Mouse (Mus musculus) regulatory T cell (primary cell): ENCODE data around the gene Etv6.
"Not testable (repeated sequence)": the region's sequence is repeated elsewhere in the genome, so short reads cannot be mapped to it uniquely, and the experiment has no call there.

ENCODE experiments used
- in situ Hi-C: fragments of 300-600 bp; cut with MboI, MseI; formaldehyde crosslinking; loops from one replicate; pipeline ENCODE4 v1.15.1; 2025; ENCODE audit warnings: high pct_unique_total_duplicates

Gene Etv6

DNA sequence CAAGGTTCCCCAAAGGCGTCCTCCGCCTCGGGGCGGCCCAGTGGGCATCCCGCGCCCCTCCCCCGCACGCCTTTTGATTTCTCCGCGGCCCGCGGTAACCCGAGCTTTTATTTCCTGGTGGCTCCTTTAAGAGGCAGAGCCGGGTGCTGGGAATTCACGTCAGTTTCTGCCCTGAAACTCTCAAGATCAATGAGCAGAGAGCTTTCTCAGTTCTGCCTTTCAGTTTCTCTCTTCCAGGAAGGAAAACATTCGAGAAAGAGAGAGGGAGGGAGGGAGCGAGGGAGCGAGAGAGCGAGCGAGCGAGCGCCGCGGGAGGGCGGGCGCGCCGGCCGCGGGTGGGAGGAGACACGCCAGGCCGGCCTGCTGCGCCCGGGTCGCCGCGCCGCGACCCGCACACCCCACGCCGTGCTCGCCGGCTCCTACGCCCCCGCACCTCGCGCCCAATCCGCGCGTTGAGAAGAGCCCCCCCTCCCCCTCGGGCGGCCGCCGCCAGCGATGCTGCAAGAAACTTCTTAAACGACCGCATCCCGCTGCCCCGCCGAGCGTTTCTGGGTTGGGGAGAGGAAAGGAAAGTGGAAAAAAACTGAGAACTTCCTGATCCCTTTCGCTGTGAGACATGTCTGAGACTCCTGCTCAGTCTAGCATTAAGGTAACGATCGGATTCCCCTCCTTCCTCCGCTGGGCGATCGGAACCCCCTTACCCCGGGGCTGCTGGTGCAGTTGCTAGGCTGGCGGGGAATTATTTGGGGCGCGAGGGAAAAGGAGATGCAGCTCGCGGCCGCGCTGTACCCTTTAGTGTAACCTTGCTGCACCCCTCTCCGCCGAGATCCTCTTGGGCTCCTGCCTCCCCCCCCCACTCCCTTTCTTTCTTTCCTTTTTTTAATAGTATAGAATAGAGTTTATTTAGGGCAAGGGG lies at the start of gene Etv6:
TSS of gene Etv6 (plus strand) at position 211 of the 916 bp plus-strand sequence.
- in situ Hi-C loops: no loop called here

DNA sequence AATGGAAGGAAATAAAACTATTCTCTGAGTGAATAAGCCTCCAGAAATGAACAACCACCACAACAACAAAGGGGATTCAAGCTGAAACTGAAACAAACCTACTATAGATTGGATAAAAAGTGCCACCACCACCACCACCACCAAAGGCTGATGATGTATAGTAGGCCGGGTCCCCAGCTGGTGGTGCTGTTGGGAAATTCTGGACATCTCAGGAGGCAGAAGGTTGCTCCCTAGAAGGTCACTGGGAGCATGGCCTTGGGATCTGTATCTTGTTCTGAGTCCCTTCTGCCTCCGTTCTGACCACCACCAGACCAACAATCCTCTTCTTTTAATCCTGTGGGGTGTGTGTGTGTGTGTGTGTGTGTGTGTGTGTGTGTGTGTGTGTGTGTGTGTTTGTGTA lies 49.3 kb upstream of the Etv6 start:
- in situ Hi-C loops: no loop called here

DNA sequence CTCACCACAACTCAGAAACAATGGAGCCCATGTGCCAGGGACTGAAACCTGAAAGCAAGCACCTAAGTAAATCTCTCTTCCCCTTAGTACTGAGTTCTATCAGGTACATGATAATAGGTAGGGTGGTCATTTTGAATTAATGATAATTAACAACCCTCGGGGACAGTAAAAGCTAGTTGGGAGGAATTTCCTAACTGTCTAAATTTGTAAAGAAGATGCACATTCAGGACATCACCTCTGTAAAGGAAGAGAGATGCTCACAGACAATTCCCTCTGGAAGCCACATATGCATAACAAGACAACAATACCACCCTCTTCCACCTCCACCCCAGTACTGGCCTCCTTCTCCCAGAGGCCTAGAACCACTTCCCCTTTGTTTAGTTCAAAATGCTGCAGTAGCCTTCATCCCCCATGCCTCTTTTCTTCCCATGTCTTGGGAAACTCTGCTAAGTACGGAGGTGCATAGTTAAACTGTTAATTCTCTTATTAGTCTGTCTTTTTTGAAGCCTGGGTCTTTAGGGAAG lies 48.4 kb upstream of the Etv6 start:
- in situ Hi-C loops: no loop called here

DNA sequence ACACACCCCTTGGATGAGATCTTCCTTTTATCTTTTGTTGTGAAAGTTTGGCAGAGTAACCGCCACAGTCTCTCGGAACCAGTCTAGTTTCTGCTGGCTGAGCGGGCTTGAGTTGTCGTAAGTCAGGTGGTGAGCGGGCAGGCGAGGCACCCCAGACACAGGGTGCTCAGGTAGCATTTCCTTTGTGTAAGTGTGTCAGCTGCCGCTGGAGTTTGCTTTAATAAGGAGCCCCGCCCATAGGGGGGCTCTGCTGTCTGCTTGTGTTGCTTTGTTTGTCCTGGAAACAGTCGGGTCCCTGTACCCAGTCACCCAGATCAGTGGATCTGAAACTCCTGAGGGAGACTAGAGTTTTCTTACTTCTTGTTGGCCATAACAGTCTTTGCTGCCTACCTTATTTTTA lies 47.5 kb upstream of the Etv6 start:
- in situ Hi-C loops: no loop called here

DNA sequence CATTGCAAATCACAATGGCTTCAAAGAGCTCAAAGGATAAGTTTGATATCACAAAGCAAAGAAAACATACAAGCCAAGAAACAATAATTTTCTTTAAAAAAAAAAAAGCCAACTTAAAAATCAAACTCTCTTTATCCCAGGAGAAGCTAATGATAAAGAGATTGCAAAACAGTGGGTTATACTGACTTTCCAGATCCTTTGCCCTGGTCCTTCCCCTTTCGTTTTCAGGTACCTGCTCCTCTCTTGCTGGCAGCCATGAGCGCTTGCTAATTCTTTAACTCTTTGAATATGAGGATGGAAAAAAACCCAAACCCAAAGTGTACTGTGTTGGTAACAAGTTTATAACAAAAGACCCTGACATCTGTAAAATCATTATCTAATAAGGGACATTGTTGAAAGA lies 38.0 kb upstream of the Etv6 start:
- in situ Hi-C loops: no loop called here

DNA sequence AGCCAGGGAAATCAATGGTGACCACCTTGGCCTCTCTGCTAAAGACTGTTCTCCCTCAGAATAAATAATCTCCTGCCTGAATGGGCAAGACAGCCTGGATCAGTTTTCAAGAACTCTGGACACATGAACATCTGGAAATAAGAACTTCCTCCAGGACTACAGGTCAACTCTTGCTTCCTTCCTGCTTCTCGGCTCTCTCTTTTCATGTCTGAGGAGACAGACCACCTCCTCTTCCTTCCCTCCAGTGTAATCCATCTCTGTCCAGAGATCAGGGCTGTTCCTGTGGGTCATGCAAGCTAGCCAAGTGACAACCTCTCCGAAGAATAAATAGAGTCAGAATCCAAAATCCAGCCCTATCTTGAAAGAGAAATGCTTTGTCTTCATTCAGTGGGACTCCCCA lies 37.6 kb upstream of the Etv6 start:
- in situ Hi-C loops: no loop called here

DNA sequence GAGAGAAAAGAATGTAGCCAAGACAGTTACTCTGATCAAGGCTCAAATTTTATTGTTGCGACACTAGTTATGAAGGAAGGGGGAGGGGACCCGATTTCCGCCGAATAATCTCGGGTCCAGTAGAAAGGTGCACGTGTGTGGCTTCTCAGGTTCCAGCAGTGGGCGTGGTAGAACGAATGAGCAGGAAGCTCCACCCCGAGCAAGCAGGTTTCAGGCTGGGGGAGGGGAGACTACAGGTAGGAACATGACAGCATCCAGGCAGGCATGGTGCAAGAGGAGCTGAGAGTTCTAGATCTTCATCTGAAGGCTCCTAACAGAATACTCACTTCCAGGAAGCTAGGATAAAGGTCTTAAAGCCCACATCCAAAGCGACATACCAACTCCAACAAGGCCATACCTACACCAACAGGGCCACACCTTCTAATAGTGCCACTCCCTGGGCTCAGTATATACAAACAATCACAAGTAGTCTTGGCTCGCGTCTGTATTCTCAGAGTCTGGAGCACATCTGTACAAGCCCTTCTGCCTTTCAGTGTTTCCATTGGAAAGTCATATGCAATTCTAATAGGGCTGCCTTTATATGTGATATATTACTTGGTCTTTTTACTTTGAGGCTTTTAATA lies 20.9 kb upstream of the Etv6 start:
- in situ Hi-C loops: not testable (repeated sequence)

DNA sequence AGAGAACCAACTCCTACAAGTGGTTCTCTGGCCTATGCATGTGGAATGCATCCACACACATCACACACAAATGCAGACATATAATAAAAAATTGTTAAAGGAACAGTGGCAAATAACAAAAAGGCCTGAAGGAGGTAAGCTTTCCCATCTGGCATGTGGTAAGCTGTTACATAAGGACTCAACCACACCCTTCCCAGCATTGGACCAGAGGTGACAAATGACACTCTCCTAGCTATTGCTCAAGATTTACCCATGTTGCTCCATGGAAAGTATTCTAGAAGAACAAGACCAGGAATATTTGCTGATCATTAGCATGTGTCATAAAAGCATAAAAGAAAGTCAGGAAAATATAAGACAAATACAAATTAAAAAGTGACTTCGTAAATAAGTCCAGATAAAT lies 16.7 kb upstream of the Etv6 start:
- in situ Hi-C loops: no loop called here

DNA sequence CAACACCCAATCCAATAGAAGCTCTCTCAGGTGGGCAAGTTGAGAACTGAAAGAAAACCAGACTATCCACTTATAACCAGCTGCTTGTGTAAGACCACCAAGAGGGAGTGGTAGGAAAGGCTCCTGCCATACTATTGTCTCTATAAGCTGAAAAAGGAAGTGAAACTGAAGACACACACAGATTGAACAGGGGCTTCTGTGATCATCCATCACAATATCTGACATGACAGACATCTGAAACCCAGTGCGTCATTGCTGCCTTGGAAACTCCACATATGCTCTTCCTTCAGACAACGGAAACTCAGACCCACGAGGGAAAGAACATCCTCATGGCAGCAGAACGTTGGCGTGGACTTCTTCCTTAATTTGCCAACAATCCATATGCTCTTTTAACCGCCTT lies 14.7 kb upstream of the Etv6 start:
- in situ Hi-C loops: no loop called here

DNA sequence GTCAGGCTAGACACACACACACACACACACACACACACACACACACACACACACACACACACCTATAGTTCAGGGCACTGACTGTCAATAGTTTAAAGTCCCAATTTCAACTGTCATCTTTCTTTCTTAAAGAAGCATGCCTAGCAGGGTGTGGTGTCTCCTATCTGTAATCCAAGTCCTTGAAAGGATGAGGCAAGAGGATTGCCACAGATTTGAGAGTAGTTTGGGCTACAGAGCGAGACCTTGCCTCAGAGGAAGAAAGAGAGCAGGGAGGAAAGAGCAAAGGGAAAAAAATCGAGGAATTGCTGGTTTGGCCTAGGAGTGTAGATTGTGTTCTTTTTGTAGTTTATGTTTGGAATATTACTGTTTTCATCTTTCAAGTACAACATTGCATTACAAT lies 9.2 kb upstream of the Etv6 start:
- in situ Hi-C loops: no loop called here

DNA sequence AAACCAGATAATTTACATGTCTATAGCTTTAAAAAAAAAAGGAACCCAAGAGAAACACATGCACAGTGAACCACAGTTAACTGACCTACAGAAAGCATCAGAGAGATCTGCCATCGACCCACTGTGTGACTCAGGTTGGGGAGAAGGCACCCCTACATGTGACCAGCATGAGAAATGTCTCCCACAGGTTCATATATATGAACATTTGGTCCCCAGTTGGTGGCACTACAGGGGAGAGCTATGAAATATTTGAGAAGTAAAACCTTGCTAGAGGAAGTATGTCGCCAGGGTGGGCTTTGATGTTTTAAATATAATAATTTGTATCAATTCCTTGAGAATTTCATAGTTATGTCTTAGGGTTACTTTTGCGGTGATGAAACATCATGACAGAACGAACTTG lies 8.5 kb upstream of the Etv6 start:
- in situ Hi-C loops: no loop called here

DNA sequence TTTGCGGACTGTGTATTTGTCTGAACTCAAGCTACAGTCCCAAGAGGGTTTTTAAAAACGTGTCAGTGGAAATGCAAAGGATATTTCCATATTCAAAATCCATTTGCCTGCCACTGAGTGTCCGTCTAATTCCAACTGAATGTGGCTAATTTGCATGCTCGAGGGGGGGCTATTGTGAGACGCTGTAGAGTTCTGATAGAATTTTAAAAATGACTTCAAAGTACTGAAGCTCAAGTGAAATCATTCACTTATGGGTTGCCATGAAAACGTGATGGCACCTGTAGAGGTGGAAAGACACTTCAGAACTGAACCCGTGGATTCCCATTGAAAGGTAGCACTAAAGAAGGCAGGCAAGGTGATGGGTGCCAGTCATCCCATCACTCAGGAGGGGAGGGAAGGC lies 3.0 kb upstream of the Etv6 start:
- in situ Hi-C loops: no loop called here

DNA sequence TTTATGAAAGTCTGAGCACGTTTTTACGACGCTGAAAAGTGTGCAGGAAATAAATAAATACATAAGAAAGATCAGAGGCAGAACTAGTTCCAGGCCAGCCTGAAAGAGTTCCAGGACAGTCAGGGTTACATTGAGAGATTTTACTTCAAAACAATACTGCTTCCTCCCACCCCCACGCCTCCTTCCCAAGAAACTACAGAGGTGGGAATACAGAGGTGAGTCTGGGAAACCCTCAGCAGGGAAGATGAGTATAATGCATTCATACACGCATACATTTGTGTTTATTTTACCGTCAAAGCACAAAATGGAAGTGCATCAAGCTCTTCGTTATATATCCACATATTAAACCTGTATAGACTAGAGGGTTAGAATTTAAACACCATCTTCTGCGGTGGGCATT lies 1.1 kb upstream of the Etv6 start:
- in situ Hi-C loops: no loop called here

DNA sequence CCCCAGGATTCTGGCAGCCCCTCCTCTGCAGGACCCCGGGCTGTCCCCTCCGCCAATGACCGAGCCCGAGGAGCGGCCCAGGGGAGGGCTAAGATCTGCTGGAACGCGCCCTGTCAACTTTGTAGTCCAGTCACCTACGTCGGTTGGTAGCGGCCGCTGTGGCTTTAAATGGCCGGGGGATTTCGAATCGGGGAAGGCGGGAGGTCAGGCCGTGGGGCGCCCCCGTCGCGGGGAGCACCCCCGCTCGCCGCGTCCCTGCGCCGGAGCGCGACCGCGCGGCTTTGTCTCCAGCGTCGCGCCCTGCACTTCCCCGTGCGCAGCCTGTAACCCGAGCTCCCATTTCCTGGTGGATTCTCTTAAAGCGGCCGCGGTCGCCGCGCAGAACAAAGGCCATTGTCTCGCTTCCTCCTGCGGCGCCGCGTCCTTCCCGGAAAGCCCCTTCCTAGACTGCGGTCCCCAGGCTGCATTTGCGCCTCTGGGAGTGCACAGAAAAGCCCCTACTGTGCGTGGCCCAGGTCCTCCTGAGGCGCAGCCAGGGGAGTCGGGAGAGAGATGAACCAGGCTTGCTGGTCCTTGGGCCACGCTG lies 503 bp upstream of the Etv6 start:
- in situ Hi-C loops: no loop called here

DNA sequence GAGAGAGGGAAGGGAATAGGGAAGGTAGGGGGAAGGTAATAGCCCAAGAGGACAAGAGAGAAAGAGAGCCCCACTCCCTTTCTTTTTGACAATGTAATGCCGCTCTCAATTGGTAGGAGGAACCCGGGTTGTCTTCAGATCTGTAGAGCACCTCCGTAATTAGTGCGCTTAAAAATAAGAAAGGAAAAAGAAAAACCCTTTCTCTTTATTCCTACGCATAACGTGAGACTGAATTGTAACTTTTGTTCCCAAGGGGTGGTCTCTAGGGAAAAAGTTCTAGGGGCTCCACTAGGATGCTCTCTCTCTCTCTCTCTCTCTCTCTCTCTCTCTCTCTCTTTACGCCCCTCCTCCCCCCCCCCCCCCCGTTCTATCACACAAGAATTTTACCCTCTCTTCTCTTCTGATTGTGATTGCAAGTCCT lies 1.0 kb downstream of the Etv6 start:
- in situ Hi-C loops: no loop called here

DNA sequence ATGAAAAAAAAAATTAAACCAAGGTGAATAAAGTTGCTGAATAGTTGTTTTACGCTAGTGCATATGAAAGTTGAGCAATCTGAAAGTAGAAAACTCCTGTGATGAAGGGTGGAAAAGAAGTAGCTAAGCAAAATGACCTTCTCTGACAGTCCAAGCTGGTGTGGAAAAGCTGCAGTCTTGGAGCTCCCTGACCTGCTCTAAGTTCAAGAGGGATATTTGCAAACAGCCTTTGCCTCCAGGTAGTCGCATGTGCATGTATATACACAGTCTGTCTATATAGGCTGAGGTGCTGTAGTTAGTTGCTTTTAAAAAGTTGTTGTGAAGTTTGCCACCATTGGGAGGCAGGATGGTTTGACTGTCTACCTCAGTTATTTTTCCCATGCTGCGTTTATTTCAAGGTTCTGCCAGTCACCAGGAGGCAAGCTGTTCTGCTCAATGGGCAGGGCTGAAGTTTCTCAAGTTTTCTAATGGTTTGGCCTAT lies 1.5 kb downstream of the Etv6 start:
- in situ Hi-C loops: no loop called here

DNA sequence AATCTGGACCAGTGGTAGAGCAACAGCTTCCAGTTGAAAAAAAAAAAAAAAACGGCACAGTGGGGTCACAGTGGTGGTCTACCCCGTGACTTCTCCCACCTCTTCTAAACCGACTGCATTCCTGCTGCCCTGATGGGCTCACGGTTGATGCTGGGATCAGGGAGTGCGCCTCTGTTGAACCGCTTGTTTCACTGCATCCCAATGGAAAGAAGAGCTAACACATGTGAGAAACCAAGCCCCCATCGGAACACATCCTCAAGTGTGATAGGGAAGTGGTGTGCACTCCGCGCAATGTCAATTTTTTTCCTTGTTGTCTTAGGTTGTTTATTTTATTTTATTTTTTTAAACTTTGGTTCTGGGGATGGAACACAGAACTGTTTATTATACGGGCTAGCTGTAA lies 2.5 kb downstream of the Etv6 start:
- in situ Hi-C loops: no loop called here

DNA sequence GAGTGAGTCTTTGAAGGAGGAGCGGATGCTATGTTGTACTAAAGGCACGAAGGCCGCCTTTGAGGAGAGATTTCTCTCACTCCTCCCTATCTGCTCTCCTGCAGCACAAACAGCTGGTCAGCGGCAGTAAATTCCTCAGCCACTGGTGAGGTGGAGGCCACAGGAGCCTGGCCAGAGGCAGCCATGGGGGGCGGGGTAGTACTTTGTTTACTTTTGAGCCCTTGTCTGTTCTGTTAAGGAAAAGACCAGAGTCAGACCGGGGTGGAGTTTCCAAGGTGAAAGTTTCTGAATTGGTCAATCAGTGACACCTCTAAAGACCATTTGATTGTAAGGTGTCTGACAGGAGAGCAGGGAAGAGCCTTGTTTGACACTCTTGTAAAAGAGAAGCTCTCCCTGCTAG lies 3.4 kb downstream of the Etv6 start:
- in situ Hi-C loops: no loop called here

DNA sequence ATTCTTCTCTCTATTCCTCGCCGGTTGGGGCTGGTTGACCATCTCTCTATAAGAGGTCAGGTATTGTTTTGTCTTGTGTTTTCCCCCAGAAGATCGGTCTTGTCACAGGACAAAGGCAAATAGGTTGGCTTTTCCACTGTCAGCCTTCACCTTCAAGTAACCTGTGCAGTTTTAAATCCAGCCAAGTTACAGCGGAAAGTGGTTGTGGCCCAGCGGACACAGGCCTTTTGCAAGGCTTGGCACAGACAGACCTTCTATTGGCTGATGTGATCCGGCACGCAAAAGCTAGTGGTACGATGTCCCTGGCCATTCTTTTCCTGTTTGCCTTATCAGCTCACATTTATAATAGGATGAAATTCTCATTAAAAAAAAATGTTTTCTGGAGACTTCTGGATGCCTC lies 3.9 kb downstream of the Etv6 start:
- in situ Hi-C loops: no loop called here

DNA sequence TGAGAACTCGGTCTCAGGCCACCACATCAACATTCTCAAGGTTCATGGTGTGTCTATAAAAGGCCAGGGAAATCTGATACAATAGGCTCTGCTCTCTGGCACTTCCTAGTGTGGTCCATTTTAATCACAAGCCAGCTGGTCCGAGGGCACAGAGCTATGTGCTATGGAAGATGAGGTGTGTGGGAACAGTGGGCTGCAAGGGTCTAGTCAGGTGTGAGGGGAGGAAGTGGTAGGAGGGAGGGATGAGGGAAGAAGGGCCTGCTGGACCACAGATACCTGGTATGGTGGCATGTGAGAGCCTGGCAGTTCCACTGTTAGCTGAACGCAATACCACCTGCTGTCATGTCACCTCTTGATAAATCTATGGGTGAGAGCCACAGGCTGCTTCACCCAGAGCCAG lies 4.8 kb downstream of the Etv6 start:
- in situ Hi-C loops: no loop called here

DNA sequence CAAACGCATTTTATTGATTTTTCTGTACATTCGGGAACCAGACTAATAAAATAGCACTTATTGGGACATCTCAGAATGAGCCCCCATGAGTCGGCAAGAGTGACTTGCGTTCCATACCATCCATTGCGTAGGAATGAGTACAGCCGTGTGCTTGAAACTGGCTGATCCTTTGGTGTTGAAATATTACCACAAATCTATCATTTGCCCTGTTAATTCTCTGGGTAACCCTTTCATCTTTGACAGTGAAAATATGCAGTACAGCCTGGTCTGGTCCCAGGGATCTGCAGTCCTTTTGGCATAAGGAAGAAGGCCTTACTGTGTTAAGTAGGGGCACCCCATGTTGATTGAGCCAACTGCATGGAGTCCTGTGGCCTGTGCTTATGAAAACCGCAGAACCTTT lies 5.8 kb downstream of the Etv6 start:
- in situ Hi-C loops: no loop called here

DNA sequence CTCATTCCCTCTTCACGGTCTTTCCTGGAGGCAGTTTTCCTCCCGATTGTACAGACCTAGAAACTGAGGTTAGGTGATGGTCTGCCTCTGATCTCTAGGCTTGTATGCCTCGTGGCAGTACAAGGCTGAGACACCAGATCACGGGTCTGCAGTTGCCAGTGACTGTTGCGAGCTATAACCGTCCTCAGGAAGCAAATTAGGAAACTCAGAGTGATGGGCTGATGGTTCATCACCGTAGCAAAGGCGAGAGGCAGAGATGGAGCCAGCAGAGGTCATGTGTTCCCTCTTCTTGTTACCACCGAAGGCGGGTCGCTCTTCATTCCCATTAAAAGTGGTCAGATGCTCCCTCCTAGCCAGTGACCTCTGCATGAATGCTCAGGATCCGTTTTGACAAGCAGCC lies 6.4 kb downstream of the Etv6 start:
- in situ Hi-C loops: no loop called here

DNA sequence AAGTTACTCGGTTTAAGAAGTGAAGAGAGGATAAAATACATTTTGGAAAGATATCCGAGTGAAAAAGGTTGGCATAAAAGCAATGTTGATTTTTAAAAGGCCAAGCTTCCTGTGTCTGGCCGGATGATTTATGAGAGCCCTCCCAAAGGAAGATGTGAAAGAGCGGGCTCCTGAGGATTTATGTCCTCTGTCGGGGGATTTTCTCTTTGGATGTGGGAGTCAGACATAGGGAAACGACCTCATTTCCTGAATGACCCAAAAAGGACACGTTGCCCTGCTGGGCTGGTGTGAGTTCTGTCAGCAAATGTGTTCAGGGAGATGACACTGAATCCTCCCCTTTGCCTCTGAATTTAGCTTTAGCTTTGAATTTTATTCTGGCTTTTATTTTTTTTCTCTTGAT lies 8.0 kb downstream of the Etv6 start:
- in situ Hi-C loops: no loop called here
